Mouse (Mus musculus): Measurements from ENCODE around the gene Nin. TPM values are rescaled to one million over a fixed set of nuclear protein-coding genes. Genes with fewer than 3 reads are reported as not detected.

Gene Nin
- total and polyA plus RNA-seq, 3 experiments: 48.4 to 49.1 TPM; not detected in 1

- DNase-seq (ENCODE audit: low read depth, low spot score): no peak
- Histone ChIP-seq H3K36me3 (ENCODE audit: control insufficient read depth in 1 of 2, insufficient read depth in 2 of 2, low read length in 2 of 2) (peaks cover 2 to 31% of the 10 kb centered on the region in 2 experiments), H3K9ac (ENCODE audit: control insufficient read depth, low read depth, low read length, poor library complexity, severe bottlenecking) (no peak overlapping the region), H3K4me1 (ENCODE audit: control insufficient read depth in 1 of 2, insufficient read depth in 2 of 2, low read length in 2 of 2) (peaks cover 6 to 21% of the 10 kb centered on the region in 2 experiments), H3K9me3 (replicated peaks; ENCODE audit: insufficient read depth, low read length) (no peaks in the 10 kb centered on the region), H3K27ac (ENCODE audit: control insufficient read depth, low read depth, low read length) (no peak overlapping the region), H3K79me2 (ENCODE audit: control insufficient read depth, insufficient read depth, low read length, poor library complexity) (peaks cover 57% of the 10 kb centered on the region), H3K27me3 (ENCODE audit: control insufficient read depth in 1 of 2, insufficient read depth in 2 of 2, low read length in 2 of 2) (no peaks in the 10 kb centered on the region), H3K4me3 (ENCODE audit: control insufficient read depth in 1 of 2, insufficient read depth in 1 of 2, low read depth in 2 of 2, low read length in 2 of 2) (no peak overlapping the region)
- no peak for TF ChIP-seq MYB (IDR thresholded peaks at IDR 0.05; ENCODE audit: low read depth, low read length)
Measured at GRCm38 (mm10) chr12:70105885-70106284, 7.6 kb downstream of the Nin start.

GRCm38 (mm10) chr12:70104776-70105420, 8.6 kb downstream of the Nin start:
- peak; percentile 53 for DNase-seq (ENCODE audit: low read depth, low spot score)
- TF ChIP-seq ETS1 (IDR thresholded peaks at IDR 0.05; ENCODE audit: low read depth, low read length) (0 out of 2 replicates have a peak, but pooled peaks have one; percentile 16), BHLHE40 (IDR thresholded peaks at IDR 0.05; ENCODE audit: borderline replicate concordance, low read depth, low read length) (no peak), UBTF (IDR thresholded peaks at IDR 0.05; ENCODE audit: borderline replicate concordance, insufficient read depth, low read depth, low read length) (no peak), GATA1 (IDR thresholded peaks at IDR 0.05; ENCODE audit: low read depth, low read length) (0 out of 2 replicates have a peak, but pooled peaks have one; percentile 2), ZNF384 (IDR thresholded peaks at IDR 0.05; ENCODE audit: low read depth, low read length) (peak; percentile 91), HCFC1 (IDR thresholded peaks at IDR 0.05; ENCODE audit: low read depth, low read length) (no peak), MAFK (IDR thresholded peaks at IDR 0.05; ENCODE audit: borderline replicate concordance, low read depth, low read length) (no peak), ZKSCAN1 (IDR thresholded peaks at IDR 0.05; ENCODE audit: low read depth, low read length) (no peak), MEF2A (IDR thresholded peaks at IDR 0.05; ENCODE audit: extremely low read depth, insufficient replicate concordance, low read depth, low read length, poor library complexity, severe bottlenecking) (no peak), JUND (IDR thresholded peaks at IDR 0.05; ENCODE audit: low read depth, low read length) (no peak), ZC3H11A (IDR thresholded peaks at IDR 0.05; ENCODE audit: low read depth, low read length) (no peak), ZMIZ1 (IDR thresholded peaks at IDR 0.05; ENCODE audit: low read depth, low read length) (no peak), SMC3 (IDR thresholded peaks at IDR 0.05; ENCODE audit: low read depth, low read length) (no peak)
- Histone ChIP-seq H3K4me3 (ENCODE audit: control insufficient read depth in 1 of 2, insufficient read depth in 1 of 2, low read depth in 2 of 2, low read length in 2 of 2) (no peak overlapping the region), H3K9ac (ENCODE audit: control insufficient read depth, low read depth, low read length, poor library complexity, severe bottlenecking) (no peak overlapping the region), H3K36me3 (ENCODE audit: control insufficient read depth in 1 of 2, insufficient read depth in 2 of 2, low read length in 2 of 2) (peaks cover 2 to 31% of the 10 kb centered on the region in 2 experiments), H3K4me1 (ENCODE audit: control insufficient read depth in 1 of 2, insufficient read depth in 2 of 2, low read length in 2 of 2) (peaks cover 6 to 21% of the 10 kb centered on the region in 2 experiments), H3K27me3 (ENCODE audit: control insufficient read depth in 1 of 2, insufficient read depth in 2 of 2, low read length in 2 of 2) (no peaks in the 10 kb centered on the region), H3K79me2 (ENCODE audit: control insufficient read depth, insufficient read depth, low read length, poor library complexity) (peaks cover 50% of the 10 kb centered on the region), H3K9me3 (replicated peaks; ENCODE audit: insufficient read depth, low read length) (no peaks in the 10 kb centered on the region), H3K27ac (ENCODE audit: control insufficient read depth, low read depth, low read length) (no peak overlapping the region)

Measured in MEL (cell line).